In the genomic region with DNA sequence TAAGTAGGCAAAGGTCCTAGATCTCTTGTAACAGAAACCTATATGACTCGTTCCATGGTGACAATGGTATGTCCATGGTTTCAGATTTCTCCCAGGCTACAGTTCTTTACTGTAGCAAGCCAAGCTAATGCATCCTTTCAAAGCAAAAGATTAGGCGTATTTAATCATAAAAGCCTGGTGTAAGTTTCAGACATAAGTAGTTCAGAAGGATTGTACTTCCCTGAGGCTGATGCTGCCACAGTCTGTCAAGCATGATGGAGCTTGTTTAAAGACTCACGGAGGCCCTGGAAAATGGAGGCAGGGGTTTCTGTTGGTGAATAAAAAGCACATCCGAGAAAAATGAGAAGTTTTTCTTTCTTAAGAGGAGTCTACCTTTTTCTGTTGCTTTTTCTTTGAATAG, we compare ENCODE assay signal across 21 mouse cellular contexts.
DNase-seq lines count a peak whose midpoint lies in the region; ATAC-seq lines count a peak whose summit lies in the region.
"Had no signal": no experiment of that assay in that cellular context is flagged by ENCODE, and none has a peak within 500 bp of the region (broad histone marks: within the 10 kb centered on the region; RNA-seq: fewer than 3 reads in every experiment).

No protein-coding gene starts in this region.

- no peak overlapping the region for H3K9ac ChIP-seq in embryonic facial prominence, embryonic 11.5 days (replicated peaks; ENCODE audit: low read length)
- no peak overlapping the region for H3K9ac ChIP-seq in embryonic facial prominence, embryonic 14.5 days (ENCODE audit: low read depth, low read length)

- no peak for ATAC-seq in embryonic facial prominence, embryonic 11.5 days (replicated peaks; ENCODE audit: insufficient number of reproducible peaks, low FRiP score, low TSS enrichment, low read depth)
- peak; percentile 67; the same call in 1 of the 2 replicates for ATAC-seq in embryonic facial prominence, embryonic 14.5 days (ENCODE audit: low read depth)
- ATAC-seq: activated CD4-positive, CD25-positive, alpha-beta regulatory T cell, adult 4 months; CD4-positive, CD25-positive, alpha-beta regulatory T cell, adult 4 months; Patski had no signal

- H3K27ac ChIP-seq in embryonic facial prominence, embryonic 11.5 days (replicated peaks; ENCODE audit: low read depth, low read length), result no peak overlapping the region
- H3K27ac ChIP-seq in embryonic facial prominence, embryonic 10.5 days (replicated peaks), result no peak overlapping the region
- H3K27ac ChIP-seq in embryonic facial prominence, embryonic 14.5 days (replicated peaks; ENCODE audit: low read depth, low read length), result no peak overlapping the region

- H3K36me3 ChIP-seq in embryonic facial prominence, embryonic 11.5 days (replicated peaks; ENCODE audit: control insufficient read depth, insufficient read depth, low read depth, low read length), result no peaks in the 10 kb centered on the region
- no peaks in the 10 kb centered on the region for H3K36me3 ChIP-seq in embryonic facial prominence, embryonic 10.5 days (replicated peaks)
- H3K36me3 ChIP-seq in embryonic facial prominence, embryonic 14.5 days (ENCODE audit: control insufficient read depth, insufficient read depth, low read length), result no peaks in the 10 kb centered on the region
- H3K36me3 ChIP-seq: G1E had no signal

- peak; percentile 31 for DNase-seq in embryonic facial prominence, embryonic 11.5 days (ENCODE audit: low spot score)
- DNase-seq in embryonic facial prominence, embryonic 10.5 days (ENCODE audit: low spot score), result no peak
- DNase-seq in retina, postnatal 1 day, result peak; percentile 51
- no peak for DNase-seq in retina, embryonic 14.5 days (ENCODE audit: low spot score)
- DNase-seq in embryonic facial prominence, embryonic 14.5 days (ENCODE audit: low spot score), result peak; percentile 61
- no peak for DNase-seq in layer of hippocampus, postnatal 14 days (ENCODE audit: low spot score in 2 of 2)
- DNase-seq: adrenal gland, adult 2 months; adrenal gland, adult 8-10 months; adrenal gland, postnatal 10 days; adrenal gland, postnatal 14 days; adrenal gland, postnatal 25 days; adrenal gland, postnatal 36 days; B cell, adult 2 months; cerebellum, adult 11 months; cerebellum, adult 11-12 months; cerebellum, adult 18-20 months had no signal

- H3K4me3 ChIP-seq in embryonic facial prominence, embryonic 11.5 days (ENCODE audit: low read depth, low read length), result no peak overlapping the region
- no peak overlapping the region for H3K4me3 ChIP-seq in embryonic facial prominence, embryonic 10.5 days
- H3K4me3 ChIP-seq in embryonic facial prominence, embryonic 14.5 days (ENCODE audit: low read depth, low read length), result no peak overlapping the region

- H3K4me2 ChIP-seq in embryonic facial prominence, embryonic 11.5 days (ENCODE audit: low read depth, low read length), result no peak overlapping the region
- H3K4me2 ChIP-seq in embryonic facial prominence, embryonic 14.5 days (ENCODE audit: low read depth, low read length), result no peak overlapping the region

- H3K27me3 ChIP-seq in embryonic facial prominence, embryonic 11.5 days (ENCODE audit: control insufficient read depth, insufficient read depth, low read length), result no peaks in the 10 kb centered on the region
- H3K27me3 ChIP-seq in embryonic facial prominence, embryonic 10.5 days (replicated peaks; ENCODE audit: low read depth, poor library complexity, severe bottlenecking), result no peaks in the 10 kb centered on the region
- H3K27me3 ChIP-seq in embryonic facial prominence, embryonic 14.5 days (replicated peaks; ENCODE audit: control insufficient read depth, insufficient read depth, low read length), result no peaks in the 10 kb centered on the region
- H3K27me3 ChIP-seq: CH12.LX had no signal

- no peaks in the 10 kb centered on the region for H3K4me1 ChIP-seq in embryonic facial prominence, embryonic 11.5 days (ENCODE audit: control insufficient read depth, insufficient read depth, low read length)
- H3K4me1 ChIP-seq in embryonic facial prominence, embryonic 10.5 days, result no peaks in the 10 kb centered on the region
- H3K4me1 ChIP-seq in embryonic facial prominence, embryonic 14.5 days (ENCODE audit: control insufficient read depth, insufficient read depth, low read length), result no peaks in the 10 kb centered on the region; the same call in 1 of the 2 replicates

- no peaks in the 10 kb centered on the region for H3K9me3 ChIP-seq in embryonic facial prominence, embryonic 11.5 days (replicated peaks; ENCODE audit: control insufficient read depth, low read length)
- no peaks in the 10 kb centered on the region for H3K9me3 ChIP-seq in embryonic facial prominence, embryonic 10.5 days
- H3K9me3 ChIP-seq in embryonic facial prominence, embryonic 14.5 days (ENCODE audit: control insufficient read depth, low read length), result no peaks in the 10 kb centered on the region

- WGBS in embryonic facial prominence, embryonic 11.5 days, result 60% methylated on average over 4 of the region's 4 CpGs
- WGBS in embryonic facial prominence, embryonic 10.5 days, result 68% methylated on average over 4 of the region's 4 CpGs
- WGBS in embryonic facial prominence, embryonic 14.5 days, result 42% methylated on average over 4 of the region's 4 CpGs

Comparison
In these comparisons a context has a peak if more than half of its experiments do, and no peak if none do; other contexts are left out.
1. DNase-seq: peak in embryonic facial prominence, embryonic 11.5 days (single experiment), retina, postnatal 1 day (single experiment) and embryonic facial prominence, embryonic 14.5 days (single experiment); none in embryonic facial prominence, embryonic 10.5 days (single experiment), retina, embryonic 14.5 days (single experiment) and layer of hippocampus, postnatal 14 days (0 of 2).